Mouse (Mus musculus): ENCODE results near the gene Cpd. TPM values are rescaled to one million over a fixed set of nuclear protein-coding genes. Genes with fewer than 3 reads are reported as not detected.

Cpd gene
- 17.5 and 22.4 TPM in 2 replicates for polyA plus RNA-seq (2012; rRNA removed)

DNA sequence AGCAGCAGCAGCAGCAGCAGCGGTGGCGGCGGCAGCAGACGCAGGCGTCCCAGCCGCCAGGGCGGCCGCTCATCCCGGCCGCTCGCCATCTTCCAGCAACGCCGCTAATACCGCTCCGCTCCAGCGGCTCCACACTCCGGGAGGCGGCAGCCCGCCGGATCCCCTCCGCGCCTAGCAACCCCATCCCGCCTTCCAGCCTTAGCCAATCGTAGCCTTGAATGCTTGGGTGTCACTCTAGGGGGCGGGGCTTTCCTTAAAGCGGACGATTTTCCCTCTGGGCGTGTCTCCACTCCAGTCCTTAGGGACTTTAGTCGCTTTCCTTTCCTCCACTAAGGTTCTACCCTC lies at the start of gene Cpd:
Gene Cpd, minus strand, starts transcription at position 141 of the 345 bp plus-strand sequence.
- under 1% methylated on average over 29 of the region's 29 CpGs for WGBS
- peak; percentile 97 for DNase-seq (ENCODE audit: low read depth, low spot score)

- WGBS: 28% methylated on average over 6 of the region's 6 CpGs
- DNase-seq (ENCODE audit: low read depth, low spot score): no peak
These were observed 49.5 kb upstream of the Cpd start for GRCm38 (mm10) chr11:76896360-76896759.

- DNase-seq (ENCODE audit: low read depth, low spot score): no peak
- 22% methylated on average over 5 of the region's 5 CpGs for WGBS
These were observed 47.4 kb upstream of the Cpd start for GRCm38 (mm10) chr11:76894240-76894639.

GRCm38 (mm10) chr11:76893570-76893969 lies 46.8 kb upstream of the Cpd start:
- WGBS: 6% methylated on average over 4 of the region's 4 CpGs
- DNase-seq (ENCODE audit: low read depth, low spot score): no peak

DNA sequence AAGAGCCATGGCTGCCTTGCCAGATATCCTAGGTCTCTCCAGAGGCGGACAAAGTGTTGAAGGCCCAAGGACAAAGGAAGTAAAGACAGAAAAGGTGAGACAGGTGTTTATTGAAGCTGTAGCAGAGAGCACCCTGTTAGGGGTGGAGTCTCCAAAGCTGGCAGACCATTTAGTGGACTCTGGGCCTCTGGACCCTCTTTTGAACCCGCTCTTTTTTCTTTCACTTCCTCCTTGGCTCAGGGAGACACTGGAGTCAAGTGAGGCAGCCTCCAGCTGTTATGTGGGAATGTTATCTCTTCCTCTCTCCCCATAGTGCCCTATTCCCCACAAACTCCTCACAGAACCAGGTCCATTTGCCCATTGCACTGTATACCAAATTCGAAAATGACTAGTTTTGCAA lies 46.2 kb upstream of the Cpd start:
- WGBS: 28% methylated on average over 3 of the region's 3 CpGs
- DNase-seq (ENCODE audit: low read depth, low spot score): no peak

- WGBS: 73% methylated on average over 4 of the region's 4 CpGs
- no peak for DNase-seq (ENCODE audit: low read depth, low spot score)
These were observed 45.0 kb upstream of the Cpd start for GRCm38 (mm10) chr11:76891738-76892349.

GRCm38 (mm10) chr11:76891171-76891570 lies 44.4 kb upstream of the Cpd start:
- DNase-seq (ENCODE audit: low read depth, low spot score): no peak
- WGBS: 83% methylated on average over 7 of the region's 7 CpGs

GRCm38 (mm10) chr11:76889339-76890164 lies 42.7 kb upstream of the Cpd start:
- WGBS: 20% methylated on average over 10 of the region's 10 CpGs

GRCm38 (mm10) chr11:76884451-76884850 lies 37.6 kb upstream of the Cpd start:
- 19% methylated on average over 5 of the region's 5 CpGs for WGBS
- DNase-seq (ENCODE audit: low read depth, low spot score): no peak

More at GRCm38 (mm10) chr11:76889339-76890164, 42.7 kb upstream of the Cpd start:
- peak; percentile 78 for DNase-seq (ENCODE audit: low read depth, low spot score)

DNA sequence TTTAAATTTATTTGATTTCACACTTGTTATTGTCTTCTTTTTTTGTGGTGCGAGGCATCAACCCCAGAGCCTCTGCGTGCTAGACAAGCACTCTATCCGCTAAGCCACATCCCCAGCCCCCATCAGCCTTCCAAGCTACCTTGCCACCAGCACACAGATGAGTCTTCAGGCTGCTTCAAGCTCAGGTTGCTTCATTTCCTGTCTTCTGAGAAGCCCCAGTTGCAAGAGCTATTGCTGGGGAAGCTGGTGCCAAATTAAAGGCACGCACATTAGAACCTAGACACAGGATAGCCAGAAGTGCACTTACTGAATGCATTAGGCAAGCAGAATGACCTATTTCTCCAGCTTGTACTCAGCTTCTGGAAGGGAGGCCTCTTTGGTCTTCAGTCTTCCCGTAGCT lies 33.0 kb upstream of the Cpd start:
- WGBS: 82% methylated on average over 5 of the region's 5 CpGs
- DNase-seq (ENCODE audit: low read depth, low spot score): no peak

- DNase-seq (ENCODE audit: low read depth, low spot score): no peak
- 64% methylated on average over 6 of the region's 6 CpGs for WGBS
These were observed 27.9 kb upstream of the Cpd start for GRCm38 (mm10) chr11:76874766-76875165.

DNA sequence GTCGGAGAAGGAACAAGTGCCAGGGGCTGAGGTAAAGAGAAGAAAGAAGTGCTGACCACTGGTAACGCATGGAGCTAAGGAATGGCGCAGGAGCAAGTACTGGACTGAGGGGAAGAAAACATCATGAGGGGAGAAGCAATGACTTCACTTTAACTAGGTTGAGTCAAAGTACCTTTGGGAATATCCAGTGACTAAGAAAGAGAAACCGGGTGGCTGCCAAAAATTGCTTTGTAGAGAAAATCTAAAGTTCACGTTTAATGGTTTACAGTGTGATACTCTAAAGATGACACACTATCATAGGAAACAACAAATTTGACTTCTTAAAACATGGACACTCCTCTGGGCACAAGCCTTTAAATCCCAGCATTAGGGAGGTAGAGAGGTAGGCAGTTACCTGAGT lies 27.0 kb upstream of the Cpd start:
- no peak for DNase-seq (ENCODE audit: low read depth, low spot score)
- 75% methylated on average over 5 of the region's 5 CpGs for WGBS

DNA sequence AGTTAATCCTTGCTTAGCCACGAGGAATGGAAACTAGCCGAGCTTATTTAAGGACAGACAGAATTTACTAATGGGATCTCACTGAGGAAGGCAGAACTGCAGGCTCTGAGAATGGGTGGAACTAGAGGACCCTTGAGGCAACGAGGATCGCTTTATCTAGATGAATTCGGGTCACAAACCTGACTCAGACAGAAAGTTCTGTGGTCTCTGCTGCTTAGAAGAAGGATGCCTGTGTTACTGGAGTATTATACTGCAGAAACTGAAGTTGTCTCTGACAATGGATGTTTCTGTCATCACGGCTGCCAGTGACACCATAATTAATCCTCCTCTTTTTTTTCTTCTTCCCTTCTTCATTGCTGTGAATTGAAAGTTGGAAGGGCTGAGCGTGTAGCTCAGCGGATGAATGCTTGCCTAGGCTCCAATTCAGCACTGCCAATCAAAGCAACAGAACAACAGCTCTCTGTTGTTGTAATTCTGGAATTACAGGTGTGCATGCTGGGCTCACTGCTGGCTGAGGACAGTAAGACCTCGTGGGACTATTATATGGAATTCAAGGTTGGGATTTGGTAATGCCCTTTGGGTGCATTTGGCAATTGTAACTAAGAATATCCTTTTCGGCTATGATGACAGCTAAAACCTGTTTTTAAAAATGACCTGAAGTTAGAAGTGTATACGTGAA lies 25.9 kb upstream of the Cpd start:
- DNase-seq (ENCODE audit: low read depth, low spot score): no peak
- 76% methylated on average over 11 of the region's 11 CpGs for WGBS

- DNase-seq (ENCODE audit: low read depth, low spot score): no peak
- WGBS: 92% methylated on average over 3 of the region's 3 CpGs
These were observed 14.4 kb upstream of the Cpd start for GRCm38 (mm10) chr11:76861185-76861584.

GRCm38 (mm10) chr11:76859261-76859660 lies 12.4 kb upstream of the Cpd start:
- DNase-seq (ENCODE audit: low read depth, low spot score): no peak
- WGBS: 65% methylated on average over 5 of the region's 5 CpGs

DNA sequence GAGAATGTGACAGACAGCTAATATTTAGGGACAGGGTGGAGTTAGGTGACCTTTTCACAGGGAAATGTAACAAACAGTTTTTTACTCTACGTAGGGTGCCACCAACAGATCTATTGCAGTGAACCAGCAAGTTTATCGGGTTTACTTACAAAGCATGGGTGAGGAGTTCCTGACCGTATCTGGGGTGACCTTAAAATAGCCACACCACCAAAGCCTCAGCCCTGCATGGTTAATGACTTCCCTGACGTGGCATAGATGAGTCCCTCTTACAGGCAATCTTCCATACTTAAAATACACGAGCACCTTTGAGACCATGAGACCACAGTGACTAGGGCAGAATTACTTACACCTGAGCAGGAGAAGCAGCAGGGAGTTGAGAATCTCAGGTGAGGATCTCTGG lies 12.0 kb upstream of the Cpd start:
- WGBS: 32% methylated on average over 5 of the region's 5 CpGs
- DNase-seq (ENCODE audit: low read depth, low spot score): no peak

GRCm38 (mm10) chr11:76857111-76857510 lies 10.3 kb upstream of the Cpd start:
- WGBS: 22% methylated on average over 7 of the region's 7 CpGs

DNA sequence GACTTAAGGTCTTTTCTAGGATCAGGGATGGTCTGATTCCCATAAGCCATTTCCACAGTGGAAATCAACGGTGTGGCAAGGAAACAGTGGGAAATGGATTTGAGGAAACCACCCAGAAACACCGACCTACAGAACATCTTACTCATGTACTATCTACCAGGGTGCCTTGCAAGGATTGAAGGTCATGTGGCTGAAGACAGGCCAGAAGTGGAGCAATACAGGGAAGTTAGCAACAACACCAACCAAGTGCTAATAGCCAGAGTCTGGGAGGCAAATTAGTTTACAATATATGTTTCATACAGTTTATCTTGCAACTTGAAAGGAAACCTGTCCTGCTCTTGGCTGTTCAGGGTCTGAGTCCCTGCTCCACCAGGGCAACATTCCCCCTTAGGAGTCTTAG lies 9.8 kb upstream of the Cpd start:
- no peak for DNase-seq (ENCODE audit: low read depth, low spot score)
- WGBS: 41% methylated on average over 2 of the region's 2 CpGs

More at GRCm38 (mm10) chr11:76857111-76857510, 10.3 kb upstream of the Cpd start:
- no peak for DNase-seq (ENCODE audit: low read depth, low spot score)

DNA sequence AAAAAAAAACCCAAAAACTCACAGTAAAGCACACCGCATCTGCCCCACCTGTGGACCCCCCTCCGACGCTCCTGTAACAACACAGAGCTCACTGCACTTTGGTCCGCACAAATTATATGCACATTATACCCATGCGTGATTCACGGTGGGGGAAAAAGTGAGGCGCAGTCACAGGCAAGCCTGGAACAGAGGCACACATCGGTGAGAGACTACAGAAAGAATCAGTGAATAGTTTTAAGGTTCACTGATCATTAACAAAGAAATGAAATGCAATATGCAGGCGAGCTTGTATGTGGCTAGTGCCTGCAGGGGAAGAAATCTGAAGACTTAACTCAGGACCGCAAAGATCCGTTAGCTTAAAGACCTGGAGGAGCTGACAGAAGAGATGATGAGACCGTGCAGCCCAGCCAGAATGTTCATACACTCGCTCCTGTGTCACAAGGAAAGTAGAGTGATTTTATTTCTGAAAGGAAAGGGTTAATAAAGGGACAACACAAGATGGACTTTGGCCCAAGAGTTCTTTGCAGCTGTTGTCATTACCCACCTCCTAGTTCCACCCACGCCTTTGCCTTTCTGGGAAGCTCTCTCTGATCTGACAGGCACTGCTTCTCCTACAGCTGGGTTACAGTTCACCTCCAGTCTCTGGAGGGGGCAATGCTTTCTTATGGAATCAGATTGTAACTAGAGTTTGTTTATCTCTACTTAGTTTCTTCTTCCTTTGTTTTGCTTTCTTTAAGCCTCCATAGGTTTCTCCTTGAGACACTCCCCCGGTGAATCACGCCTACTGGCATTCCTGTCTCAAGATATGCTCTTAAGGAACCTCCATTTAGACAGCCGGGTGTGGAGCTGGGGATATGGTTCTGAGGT lies 7.9 kb upstream of the Cpd start:
- DNase-seq (ENCODE audit: low read depth, low spot score): no peak
- WGBS: 31% methylated on average over 17 of the region's 17 CpGs

- WGBS: 78% methylated on average over 3 of the region's 3 CpGs
- no peak for DNase-seq (ENCODE audit: low read depth, low spot score)
These were observed 4.7 kb upstream of the Cpd start for GRCm38 (mm10) chr11:76851512-76851911.

Measured in large intestine, adult 2 months (tissue).